Mouse (Mus musculus) E14TG2a.4 (cell line): Measurements from ENCODE around the gene Psmb6.

Source experiments
- CTCF ChIP-seq: conservative IDR thresholded peaks from 2 replicates; pipeline ENCODE4 v1.5.1; 2014; ENCODE audit warnings: low read length
- NANOG ChIP-seq: IDR thresholded peaks from 2 replicates; pipeline ENCODE4 v1.6.1; 2014; ENCODE audit warnings: borderline replicate concordance, low read length, mixed read lengths

DNA sequence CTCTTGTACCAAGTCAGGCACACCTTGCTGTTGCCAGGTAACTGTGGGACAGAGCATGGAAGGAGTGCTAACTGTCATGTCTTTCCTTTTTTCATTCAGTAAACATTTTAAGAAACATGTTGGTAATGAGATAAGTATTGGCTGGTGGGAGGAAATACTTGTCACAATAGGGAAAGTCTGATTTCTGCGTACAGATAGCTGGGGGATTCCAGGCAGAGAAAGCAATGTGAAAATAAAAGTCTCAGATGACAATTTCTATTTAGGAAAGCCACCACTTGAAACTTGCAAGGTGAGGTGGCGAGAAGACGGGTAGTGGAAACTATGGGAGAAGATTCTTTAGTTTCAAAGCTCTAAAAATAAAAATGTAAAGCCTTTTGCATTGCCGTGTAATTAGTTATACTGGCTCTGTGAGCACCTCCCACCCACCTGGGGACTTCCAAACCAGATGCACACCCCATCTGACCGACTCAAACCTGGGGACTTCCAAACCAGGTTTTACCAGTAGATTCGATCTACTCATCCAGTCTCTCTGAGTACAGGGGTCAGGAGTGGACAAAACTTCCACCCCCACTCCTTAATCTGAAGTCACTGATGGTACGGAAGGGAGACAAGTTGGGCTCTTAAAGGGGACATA, 12.3 kb upstream of the Psmb6 start:
- no peak for TF ChIP-seq CTCF
- TF ChIP-seq NANOG: no peak
